Mouse (Mus musculus): ENCODE results near the gene Fmnl2. TPM values are rescaled to one million over a fixed set of nuclear protein-coding genes. Genes with fewer than 3 reads are reported as not detected.
A peak's percentile ranks its signal among the peaks of the same experiment; 100 is the strongest.

Fmnl2 gene
- polyA plus RNA-seq, 1 experiment from 2014 or later: 10.5 TPM

GRCm38 (mm10) chr2:52925062-52925461 lies 67.4 kb downstream of the Fmnl2 start:
- Histone ChIP-seq H3K27me3 (no peaks in the 10 kb centered on the region), H3K27ac (replicated peaks) (no peak overlapping the region), H3K36me3 (no peaks in the 10 kb centered on the region), H3K9ac (no peak overlapping the region), H3K4me3 (no peak overlapping the region), H3K4me2 (no peak overlapping the region), H3K9me3 (no peaks in the 10 kb centered on the region), H3K4me1 (replicated peaks) (peaks cover 40% of the 10 kb centered on the region)
- 90% methylated on average over 3 of the region's 3 CpGs for WGBS
- no peak for ATAC-seq (ENCODE audit: low read depth)

- Histone ChIP-seq H3K4me3 (no peak overlapping the region), H3K4me2 (no peak overlapping the region), H3K9me3 (no peaks in the 10 kb centered on the region), H3K36me3 (no peaks in the 10 kb centered on the region), H3K9ac (no peak overlapping the region), H3K27me3 (no peaks in the 10 kb centered on the region), H3K4me1 (replicated peaks) (peaks cover 45% of the 10 kb centered on the region), H3K27ac (replicated peaks) (peak overlapping the region; percentile 59)
- 29% methylated on average over 3 of the region's 3 CpGs for WGBS
- ATAC-seq (ENCODE audit: low read depth): no peak
Measured at GRCm38 (mm10) chr2:52927381-52927780, 69.7 kb downstream of the Fmnl2 start.

GRCm38 (mm10) chr2:52927858-52928301 lies 70.2 kb downstream of the Fmnl2 start:
- no peaks in the 10 kb centered on the region for H3K36me3 ChIP-seq
- no peaks in the 10 kb centered on the region for H3K9me3 ChIP-seq
- H3K27ac ChIP-seq (replicated peaks): peak overlapping the region; percentile 59
- H3K4me2 ChIP-seq: no peak overlapping the region; the same call in 1 of the 2 replicates
- peak; percentile 51; the same call in 1 of the 2 replicates for ATAC-seq (ENCODE audit: low read depth)
- H3K4me1 ChIP-seq (replicated peaks): peaks cover 46% of the 10 kb centered on the region
- H3K9ac ChIP-seq: no peak overlapping the region
- no peaks in the 10 kb centered on the region for H3K27me3 ChIP-seq
- no peak overlapping the region for H3K4me3 ChIP-seq
- 7% methylated on average over 10 of the region's 10 CpGs for WGBS

- Histone ChIP-seq H3K4me3 (no peak overlapping the region), H3K9ac (no peak overlapping the region), H3K4me1 (replicated peaks) (peaks cover 51% of the 10 kb centered on the region), H3K27me3 (no peaks in the 10 kb centered on the region), H3K4me2 (no peak overlapping the region), H3K27ac (replicated peaks) (peak overlapping the region; percentile 59), H3K36me3 (no peaks in the 10 kb centered on the region), H3K9me3 (no peaks in the 10 kb centered on the region)
- no peak for ATAC-seq (ENCODE audit: low read depth)
- WGBS: 38% methylated on average over 3 of the region's 3 CpGs
Measured at GRCm38 (mm10) chr2:52928401-52928800, 70.7 kb downstream of the Fmnl2 start.

GRCm38 (mm10) chr2:52930106-52930868 lies 72.6 kb downstream of the Fmnl2 start:
- Histone ChIP-seq H3K36me3 (no peaks in the 10 kb centered on the region), H3K4me1 (replicated peaks) (peaks cover 56% of the 10 kb centered on the region), H3K9ac (no peak overlapping the region), H3K4me2 (no peak overlapping the region), H3K4me3 (no peak overlapping the region), H3K27ac (replicated peaks) (0 out of 2 replicates have a peak overlapping the region, but pooled peaks have one; percentile 4), H3K9me3 (no peaks in the 10 kb centered on the region), H3K27me3 (no peaks in the 10 kb centered on the region)
- ATAC-seq (ENCODE audit: low read depth): no peak
- WGBS: 86% methylated on average over 5 of the region's 5 CpGs

GRCm38 (mm10) chr2:52931315-52931714 lies 73.7 kb downstream of the Fmnl2 start:
- no peak for ATAC-seq (ENCODE audit: low read depth)
- Histone ChIP-seq H3K27ac (replicated peaks) (no peak overlapping the region), H3K4me2 (no peak overlapping the region), H3K36me3 (no peaks in the 10 kb centered on the region), H3K4me3 (no peak overlapping the region), H3K9me3 (no peaks in the 10 kb centered on the region), H3K9ac (no peak overlapping the region), H3K4me1 (replicated peaks) (peaks cover 56% of the 10 kb centered on the region), H3K27me3 (no peaks in the 10 kb centered on the region)
- 81% methylated on average over 2 of the region's 2 CpGs for WGBS

- Histone ChIP-seq H3K36me3 (no peaks in the 10 kb centered on the region), H3K4me3 (no peak overlapping the region), H3K4me1 (replicated peaks) (peaks cover 38% of the 10 kb centered on the region), H3K27me3 (no peaks in the 10 kb centered on the region), H3K27ac (replicated peaks) (no peak overlapping the region), H3K9ac (no peak overlapping the region), H3K4me2 (no peak overlapping the region), H3K9me3 (no peaks in the 10 kb centered on the region)
- ATAC-seq (ENCODE audit: low read depth): no peak
- WGBS: 85% methylated on average over 6 of the region's 6 CpGs
Measured at GRCm38 (mm10) chr2:52935906-52936305, 78.2 kb downstream of the Fmnl2 start.

- no peak overlapping the region for H3K27ac ChIP-seq (replicated peaks)
- no peaks in the 10 kb centered on the region for H3K27me3 ChIP-seq
- no peak overlapping the region for H3K4me3 ChIP-seq
- no peaks in the 10 kb centered on the region for H3K36me3 ChIP-seq
- no peaks in the 10 kb centered on the region for H3K9me3 ChIP-seq
- H3K4me2 ChIP-seq: no peak overlapping the region
- H3K9ac ChIP-seq: no peak overlapping the region
- 59% methylated on average over 6 of the region's 6 CpGs for WGBS
- ATAC-seq (ENCODE audit: low read depth): no peak
- peaks cover 24% of the 10 kb centered on the region; the same call in 1 of the 2 replicates for H3K4me1 ChIP-seq (replicated peaks)
Measured at GRCm38 (mm10) chr2:52938351-52939074, 80.9 kb downstream of the Fmnl2 start.

GRCm38 (mm10) chr2:52943644-52944423 lies 86.2 kb downstream of the Fmnl2 start:
- no peak overlapping the region for H3K9ac ChIP-seq
- H3K27me3 ChIP-seq: no peaks in the 10 kb centered on the region
- WGBS: 74% methylated on average over 9 of the region's 9 CpGs
- no peak overlapping the region for H3K4me2 ChIP-seq
- no peak for ATAC-seq (ENCODE audit: low read depth)
- H3K9me3 ChIP-seq: no peaks in the 10 kb centered on the region
- peak overlapping the region; percentile 46; the same call in 1 of the 2 replicates for H3K27ac ChIP-seq (replicated peaks)
- H3K4me3 ChIP-seq: no peak overlapping the region
- H3K36me3 ChIP-seq: no peaks in the 10 kb centered on the region
- H3K4me1 ChIP-seq (replicated peaks): peaks cover 48% of the 10 kb centered on the region

GRCm38 (mm10) chr2:52944594-52944993 lies 86.9 kb downstream of the Fmnl2 start:
- 89% methylated on average over 5 of the region's 5 CpGs for WGBS
- ATAC-seq (ENCODE audit: low read depth): peak; percentile 44; the same call in 1 of the 2 replicates
- Histone ChIP-seq H3K36me3 (no peaks in the 10 kb centered on the region), H3K27ac (replicated peaks) (peak overlapping the region; percentile 86), H3K4me2 (no peak overlapping the region), H3K4me1 (replicated peaks) (peaks cover 42% of the 10 kb centered on the region), H3K4me3 (no peak overlapping the region), H3K27me3 (no peaks in the 10 kb centered on the region), H3K9me3 (no peaks in the 10 kb centered on the region), H3K9ac (no peak overlapping the region)

GRCm38 (mm10) chr2:52946074-52946473 lies 88.4 kb downstream of the Fmnl2 start:
- WGBS: 64% methylated on average over 2 of the region's 2 CpGs
- no peaks in the 10 kb centered on the region for H3K36me3 ChIP-seq

More at GRCm38 (mm10) chr2:52946074-52946473, 88.4 kb downstream of the Fmnl2 start:
- Histone ChIP-seq H3K27ac (replicated peaks) (peak overlapping the region; percentile 86), H3K27me3 (no peaks in the 10 kb centered on the region), H3K9ac (0 out of 2 replicates have a peak overlapping the region, but pooled peaks have one; percentile 28), H3K4me2 (no peak overlapping the region), H3K9me3 (no peaks in the 10 kb centered on the region), H3K4me3 (no peak overlapping the region), H3K4me1 (replicated peaks) (peaks cover 43% of the 10 kb centered on the region)
- peak; percentile 19; the same call in 1 of the 2 replicates for ATAC-seq (ENCODE audit: low read depth)
